Mouse (Mus musculus) bone marrow, adult 2 months (tissue): ENCODE data around the gene Mmel1. TPM values are rescaled to one million over a fixed set of nuclear protein-coding genes. Genes with fewer than 3 reads are reported as not detected.

Experiments
- H3K27ac ChIP-seq: fragments of 200-500 bp; 2 replicates; pipeline ENCODE4 v1.5.1; 2012; ENCODE audit warnings: low read depth, mild to moderate bottlenecking, control low read depth, inconsistent platforms, low read length; ENCODE audit not compliant: control insufficient read depth, poor library complexity, insufficient read depth
- H3K4me1 ChIP-seq: fragments of 200-500 bp; 2 replicates; pipeline ENCODE4 v1.6.1; 2011; ENCODE audit warnings: low read length; ENCODE audit not compliant: control insufficient read depth, insufficient read depth
- H3K4me3 ChIP-seq: fragments of 200-500 bp; replicated peaks from 2 replicates; pipeline ENCODE3; 2011; ENCODE audit warnings: mild to moderate bottlenecking, low read depth, low read length, control low read depth; ENCODE audit not compliant: control insufficient read depth
- CTCF ChIP-seq: fragments of 200-500 bp; IDR thresholded peaks from 2 replicates; pipeline ENCODE4 v1.5.1; 2011; ENCODE audit warnings: low read length, control low read depth; ENCODE audit not compliant: control insufficient read depth, insufficient read depth
- POLR2A ChIP-seq: fragments of 200-500 bp; IDR thresholded peaks from 2 replicates; pipeline ENCODE4 v1.6.1; 2011; ENCODE audit warnings: low read depth, mild to moderate bottlenecking, control low read depth, low read length, borderline replicate concordance; ENCODE audit not compliant: control insufficient read depth
- WGBS: fragments of 180-500 bp; shearing (Covaris S2); methylation state at CpG from one replicate; pipeline ENCODE4 v1.1.7; 2018; 5-methylcytosine and 5-hydroxymethylcytosine counted together
- polyA plus RNA-seq: library from polyadenylated mRNA; stranded (reverse); fragments of >200 nt; gene quantifications from 2 replicates; pipeline ENCODE4 v1.2.4, GENCODE M21; 2011; ENCODE audit warnings: low replicate concordance; ENCODE audit not compliant: missing spikeins, insufficient read depth, insufficient read length

The Mmel1 gene
- polyA plus RNA-seq, 1 experiment = 1.4 TPM

DNA sequence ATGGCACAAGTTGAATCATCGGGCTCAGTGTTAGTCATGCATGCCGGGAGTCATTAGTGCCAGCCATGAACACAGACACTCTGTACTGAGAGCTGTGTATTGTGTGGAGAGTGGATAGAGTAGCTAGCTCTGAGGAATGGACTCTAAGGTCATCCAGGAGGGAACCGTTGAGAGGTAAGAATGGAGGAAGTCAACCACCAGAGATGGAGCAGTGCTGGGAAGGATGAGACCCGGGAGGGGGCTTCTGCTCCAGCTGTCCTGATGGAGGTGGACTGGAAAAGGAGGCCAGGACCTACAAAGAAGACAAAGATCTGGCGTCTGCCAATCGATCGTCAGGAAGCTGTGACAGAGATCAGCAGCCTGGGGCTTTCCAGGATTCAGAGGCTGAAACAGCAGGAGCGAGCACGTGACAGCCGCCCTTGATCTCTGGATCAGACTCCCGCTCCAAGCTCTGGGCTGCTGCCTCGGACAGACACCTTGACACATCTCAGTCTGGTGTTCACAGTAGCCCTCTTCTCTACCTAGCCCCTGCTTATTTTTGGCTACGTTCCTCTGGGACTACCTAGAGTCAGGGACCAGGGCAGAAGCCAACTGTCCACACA is 64.0 kb downstream of the Mmel1 start:
- WGBS = 84% methylated on average over 13 of the region's 13 CpGs
- Histone ChIP-seq H3K4me1 (peaks cover 21% of the 10 kb centered on the region), H3K4me3 (no peak overlapping the region), H3K27ac (no peak overlapping the region)
- no peak for TF ChIP-seq POLR2A
- TF ChIP-seq CTCF = no peak

DNA sequence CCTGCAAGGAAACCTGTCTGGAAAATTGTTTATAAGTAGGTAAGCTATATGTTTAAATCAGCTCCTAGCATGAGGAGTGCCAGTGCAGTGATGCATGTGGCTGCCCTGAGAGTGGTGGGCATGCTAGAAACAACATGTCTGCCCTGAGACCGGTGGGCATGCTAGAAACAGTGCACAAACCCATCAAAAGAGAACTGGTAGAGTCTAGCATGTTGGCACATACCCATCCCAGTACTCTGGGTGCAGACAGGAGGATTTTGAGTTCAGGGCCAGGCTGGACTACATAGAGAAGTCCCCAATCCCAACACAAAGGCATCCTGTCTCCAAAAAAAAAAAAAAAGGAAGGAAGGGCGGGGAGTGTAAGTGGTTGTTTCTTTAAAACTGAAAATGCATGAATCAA is 65.4 kb downstream of the Mmel1 start:
- no peak overlapping the region for H3K4me3 ChIP-seq
- TF ChIP-seq POLR2A = no peak
- no peak for TF ChIP-seq CTCF
- H3K4me1 ChIP-seq = peaks cover 21% of the 10 kb centered on the region
- peak overlapping the region; percentile 7; the same call in 1 of the 2 replicates for H3K27ac ChIP-seq
- WGBS = 49% methylated on average over 2 of the region's 2 CpGs

DNA sequence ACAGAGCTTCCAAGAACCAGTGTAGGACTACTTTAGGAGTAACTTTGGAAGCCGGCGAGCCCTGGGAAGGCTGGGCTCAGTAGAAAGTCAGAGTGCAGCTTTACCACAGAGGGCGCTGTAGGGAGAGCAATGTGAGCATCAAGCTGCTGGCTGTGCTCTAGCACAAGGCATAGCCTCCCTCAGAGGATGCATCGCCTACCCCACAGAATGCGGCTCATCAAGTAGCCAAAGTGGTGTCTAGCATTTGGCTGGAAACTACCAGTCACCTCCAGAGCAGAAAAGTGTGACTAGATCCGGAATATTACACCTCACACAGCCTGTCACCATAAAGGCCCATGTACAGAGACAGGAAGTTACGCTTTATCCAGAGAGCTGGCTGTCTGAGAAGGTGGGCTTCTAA is 66.4 kb downstream of the Mmel1 start:
- WGBS = 76% methylated on average over 7 of the region's 7 CpGs
- peak overlapping the region; percentile 57 for H3K27ac ChIP-seq

DNA sequence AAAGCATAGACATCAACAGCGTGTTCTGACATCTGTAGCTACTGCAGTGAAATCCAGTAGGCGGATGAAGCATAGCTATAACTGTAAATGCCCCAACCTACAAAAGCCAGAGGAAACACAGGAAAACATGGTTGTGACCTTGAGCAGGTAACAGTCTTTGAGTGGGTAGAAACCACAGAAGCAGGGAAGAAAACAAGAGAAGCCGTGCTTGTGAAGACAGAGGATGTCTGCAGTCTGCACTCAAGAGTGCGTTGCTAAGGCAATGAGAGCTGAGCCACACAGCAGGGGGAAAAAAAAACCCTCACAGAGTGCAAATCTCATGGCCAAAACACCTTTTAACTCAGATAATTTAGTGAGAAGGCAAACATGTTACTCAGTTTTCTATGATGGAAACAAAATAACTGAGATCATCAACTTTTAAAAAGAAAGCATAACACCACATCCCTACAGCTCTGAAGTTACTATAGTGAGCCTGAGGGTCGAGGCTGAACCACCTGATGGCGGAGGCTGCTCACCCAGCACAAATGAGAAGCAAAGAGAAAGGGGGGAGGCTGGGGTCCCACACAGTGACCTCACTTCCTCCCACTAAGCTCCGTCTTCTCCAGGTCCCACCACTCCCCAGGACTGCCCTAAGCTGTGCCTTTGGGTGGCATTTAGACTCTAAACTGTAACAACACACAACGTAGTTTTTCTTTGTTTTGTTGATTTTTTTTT is 67.3 kb downstream of the Mmel1 start:
- no peak overlapping the region for H3K4me3 ChIP-seq
- 47% methylated on average over 8 of the region's 8 CpGs for WGBS
- H3K27ac ChIP-seq = peak overlapping the region; percentile 18
- H3K4me1 ChIP-seq = peaks cover 17% of the 10 kb centered on the region
- no peak for TF ChIP-seq CTCF
- TF ChIP-seq POLR2A = no peak

More for the DNA sequence above, 66.4 kb downstream of the Mmel1 start:
- TF ChIP-seq POLR2A (no peak), CTCF (peak; percentile 32; the same call in 1 of the 2 replicates)
- H3K4me3 ChIP-seq = no peak overlapping the region
- peaks cover 17% of the 10 kb centered on the region for H3K4me1 ChIP-seq

DNA sequence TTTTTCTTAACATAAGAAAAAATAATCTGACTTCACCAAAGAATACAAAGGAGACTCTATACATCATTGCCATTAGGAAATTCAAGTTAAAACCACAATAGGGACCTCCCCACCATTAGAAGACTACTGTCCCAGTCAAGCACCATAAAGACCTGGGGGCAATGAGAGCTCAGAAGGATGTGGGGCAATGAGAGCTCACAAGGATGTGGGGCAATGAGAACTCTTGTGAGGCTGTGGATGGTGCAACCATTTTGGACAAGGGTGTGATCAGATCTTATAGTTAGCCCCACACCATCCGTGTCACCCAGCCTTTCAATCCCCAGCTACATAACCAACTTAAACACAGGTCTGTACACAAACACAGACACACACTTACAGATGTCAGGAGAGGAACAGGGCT is 68.4 kb downstream of the Mmel1 start:
- Histone ChIP-seq H3K4me1 (peaks cover 17% of the 10 kb centered on the region), H3K4me3 (no peak overlapping the region), H3K27ac (peak overlapping the region; percentile 40; the same call in 1 of the 2 replicates)
- 50% methylated on average over 1 of the region's 1 CpGs for WGBS
- TF ChIP-seq POLR2A = no peak
- TF ChIP-seq CTCF = no peak

DNA sequence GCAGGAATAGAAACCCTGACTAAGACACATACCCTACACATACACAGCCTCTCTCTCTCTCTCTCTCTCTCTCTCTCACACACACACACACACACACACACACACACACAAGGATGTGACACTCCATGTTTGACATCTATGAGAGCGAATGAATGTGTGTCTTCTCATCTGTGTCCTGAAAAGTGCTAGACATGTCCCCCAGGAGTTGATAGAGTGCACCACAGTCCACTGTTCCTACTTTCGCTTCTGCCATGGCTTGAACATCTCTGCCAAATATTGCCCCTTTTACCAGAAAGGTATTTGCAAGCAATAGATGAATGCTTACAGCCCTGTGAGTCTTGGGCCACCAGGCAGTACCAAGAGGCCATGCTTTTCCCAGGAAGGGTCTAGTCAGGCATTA is 70.8 kb downstream of the Mmel1 start:
- Histone ChIP-seq H3K4me3 (no peak overlapping the region), H3K4me1 (peaks cover 17% of the 10 kb centered on the region), H3K27ac (no peak overlapping the region)
- 78% methylated on average over 2 of the region's 2 CpGs for WGBS
- no peak for TF ChIP-seq POLR2A
- TF ChIP-seq CTCF = no peak

DNA sequence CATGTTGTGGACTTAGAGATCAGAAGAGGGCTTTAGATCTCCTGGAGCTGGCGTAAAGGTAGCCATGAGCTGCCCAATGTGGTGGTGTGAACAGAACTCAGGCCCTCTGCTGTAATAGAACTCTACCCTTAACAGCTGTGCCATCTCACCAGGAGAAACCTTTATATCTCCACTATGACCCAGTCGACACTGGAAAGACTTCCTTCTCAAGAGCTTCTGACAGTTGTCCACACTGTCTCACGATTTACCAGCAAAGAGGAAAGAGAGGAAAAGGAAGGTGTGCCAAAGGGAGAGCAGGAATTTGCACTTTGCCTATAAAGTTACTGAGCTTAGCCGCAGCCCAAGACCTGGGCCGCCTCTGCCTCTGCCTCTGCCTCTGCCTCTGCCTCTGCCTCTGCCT is 72.4 kb downstream of the Mmel1 start:
- Histone ChIP-seq H3K4me3 (no peak overlapping the region), H3K4me1 (peaks cover 9% of the 10 kb centered on the region), H3K27ac (no peak overlapping the region)
- TF ChIP-seq POLR2A = no peak
- no peak for TF ChIP-seq CTCF
- 81% methylated on average over 5 of the region's 5 CpGs for WGBS

DNA sequence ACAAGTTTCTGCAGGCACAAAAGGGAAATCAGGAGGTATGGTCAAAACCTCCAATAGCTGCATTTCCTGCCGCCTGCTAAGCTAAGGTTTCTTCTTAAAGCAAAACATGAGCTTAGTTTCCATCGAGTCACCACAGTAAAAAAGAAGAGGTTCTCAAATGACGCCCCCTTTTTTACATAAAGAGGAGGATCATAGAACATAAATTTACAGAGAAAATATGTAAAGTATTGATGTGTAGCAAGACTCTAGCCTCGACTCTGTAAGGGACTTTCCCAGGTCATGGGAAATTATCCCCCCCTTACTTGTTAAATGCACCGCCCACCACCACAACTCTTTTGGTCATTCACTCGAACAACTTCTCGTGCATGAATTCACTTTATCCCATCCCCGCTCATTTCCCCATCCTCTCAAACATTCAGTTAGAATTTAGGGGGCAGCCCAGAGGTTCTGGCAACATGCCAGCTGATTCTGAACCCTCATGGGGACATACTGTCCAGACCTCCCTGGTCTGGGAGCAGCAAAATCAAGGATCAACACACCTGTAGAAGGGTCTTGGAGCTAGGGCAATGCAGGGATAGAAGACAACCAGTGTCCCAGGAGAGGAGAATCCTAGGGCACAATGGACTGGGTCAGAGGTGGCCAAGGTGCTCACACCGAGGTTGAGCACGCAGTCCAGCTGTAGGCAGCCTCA is 73.4 kb downstream of the Mmel1 start:
- Histone ChIP-seq H3K4me1 (peaks cover 8% of the 10 kb centered on the region), H3K27ac (no peak overlapping the region), H3K4me3 (no peak overlapping the region)
- TF ChIP-seq CTCF = no peak
- TF ChIP-seq POLR2A = no peak
- 66% methylated on average over 10 of the region's 10 CpGs for WGBS
